Mouse (Mus musculus) G1E (cell line): ENCODE measurements around the gene Usp34. TPM values are rescaled to one million over a fixed set of nuclear protein-coding genes. Genes with fewer than 3 reads are reported as not detected.
"Not testable (repeated sequence)": the region's sequence is repeated elsewhere in the genome, so short reads cannot be mapped to it uniquely, and the experiment has no call there.

Source experiments
- ATAC-seq: 2 replicates; pipeline ENCODE4 v1.8.0; 2016; ENCODE audit warnings: mild to moderate bottlenecking; ENCODE audit not compliant: insufficient number of reproducible peaks, poor library complexity, low FRiP score, severe bottlenecking; ENCODE audit errors: extremely low read depth
- DNase-seq: peaks from one replicate; pipeline ENCODE4 v3.0.0; 2012; ENCODE audit warnings: low spot score
- H3K27me3 ChIP-seq: 2 replicates; pipeline ENCODE4 v1.6.1; 2012; ENCODE audit warnings: mild to moderate bottlenecking, low read length, inconsistent platforms; ENCODE audit not compliant: insufficient read depth
- H3K36me3 ChIP-seq: replicated peaks from 2 replicates; pipeline ENCODE3; 2012; ENCODE audit warnings: mild to moderate bottlenecking, inconsistent platforms
- H3K4me1 ChIP-seq: 2 replicates; pipeline ENCODE4 v1.6.1; 2012; ENCODE audit warnings: low read depth, low read length, inconsistent platforms, mixed read lengths; ENCODE audit not compliant: insufficient read depth
- H3K4me3 ChIP-seq: 2 replicates; pipeline ENCODE4 v1.5.1; 2012; ENCODE audit warnings: low read depth, mild to moderate bottlenecking, inconsistent platforms, low read length, moderate library complexity, mixed read lengths
- H3K9me3 ChIP-seq: replicated peaks from 2 replicates; pipeline ENCODE4 v1.6.1; 2012; ENCODE audit warnings: inconsistent platforms
- CTCF ChIP-seq: IDR thresholded peaks from 2 replicates; pipeline ENCODE4 v1.5.1; 2012; ENCODE audit warnings: low read depth, low read length, inconsistent platforms, mixed read lengths
- GATA1 ChIP-seq: IDR thresholded peaks from 2 replicates; pipeline ENCODE4 v1.6.1; 2012; ENCODE audit warnings: borderline replicate concordance, low read length, inconsistent platforms, mixed read lengths
- GATA2 ChIP-seq: IDR thresholded peaks from 2 replicates; pipeline ENCODE4 v1.6.1; 2012; ENCODE audit warnings: low read depth, low read length, inconsistent platforms, borderline replicate concordance
- POLR2AphosphoS5 ChIP-seq: IDR thresholded peaks from 2 replicates; pipeline ENCODE4 v1.6.1; 2012; ENCODE audit warnings: low read depth, low read length, inconsistent platforms; ENCODE audit not compliant: insufficient replicate concordance
- TAL1 ChIP-seq: conservative IDR thresholded peaks from 2 replicates; pipeline ENCODE4 v1.6.1; 2012; ENCODE audit warnings: low read depth, low read length, inconsistent platforms, mixed read lengths
- polyA plus RNA-seq: library from polyadenylated mRNA; stranded (reverse); fragments of >175 nt; gene quantifications from 2 replicates; pipeline ENCODE4 v1.2.3, GENCODE M21; 2012
- total RNA-seq, 2 experiments: library from RNA; stranded (forward) in 1 of 2; stranded (reverse) in 1 of 2; fragments of 200-1000 nt in 1 of 2; fragments of >200 nt in 1 of 2; fragmentation: Nextera tagmentation in 1 of 2; gene quantifications; 2 replicates each; pipeline ENCODE4 v1.2.3; 2014 to 2017

The Usp34 gene
- total and polyA plus RNA-seq, 3 experiments, result 2.5 to 148 (median 54.8) TPM

- H3K4me1 ChIP-seq, result peaks cover 16% of the 10 kb centered on the region
- TF ChIP-seq CTCF (no peak), GATA2 (no peak), GATA1 (no peak), TAL1 (no peak), POLR2AphosphoS5 (no peak)
- ATAC-seq, result no peak
- peaks cover 53% of the 10 kb centered on the region for H3K36me3 ChIP-seq
- no peak for DNase-seq
- H3K27me3 ChIP-seq, result no peaks in the 10 kb centered on the region
- H3K9me3 ChIP-seq, result no peaks in the 10 kb centered on the region
- H3K4me3 ChIP-seq, result no peak overlapping the region
These were observed 28.5 kb downstream of the Usp34 start for GRCm38 (mm10) chr11:23335160-23335559.

- Histone ChIP-seq H3K4me1 (peaks cover 12% of the 10 kb centered on the region), H3K36me3 (peaks cover 51% of the 10 kb centered on the region)
- not testable (repeated sequence) for DNase-seq, H3K27me3 ChIP-seq, H3K9me3 ChIP-seq, H3K4me3 ChIP-seq, ATAC-seq
These were observed 50.5 kb downstream of the Usp34 start for GRCm38 (mm10) chr11:23357226-23357625.

- Histone ChIP-seq H3K36me3 (peaks cover 63% of the 10 kb centered on the region), H3K4me1 (peaks cover 14% of the 10 kb centered on the region)
- not testable (repeated sequence) for DNase-seq, H3K4me3 ChIP-seq, H3K9me3 ChIP-seq, ATAC-seq, H3K27me3 ChIP-seq
These were observed 53.1 kb downstream of the Usp34 start for GRCm38 (mm10) chr11:23359687-23360235.

GRCm38 (mm10) chr11:23362305-23362704 lies 55.6 kb downstream of the Usp34 start:
- DNase-seq (no peak), ATAC-seq (no peak)
- Histone ChIP-seq H3K36me3 (peaks cover 63% of the 10 kb centered on the region), H3K27me3 (no peaks in the 10 kb centered on the region), H3K9me3 (no peaks in the 10 kb centered on the region), H3K4me1 (peaks cover 14% of the 10 kb centered on the region), H3K4me3 (no peak overlapping the region)
- TF ChIP-seq GATA1 (no peak), TAL1 (no peak), GATA2 (no peak), POLR2AphosphoS5 (no peak), CTCF (no peak)

GRCm38 (mm10) chr11:23364348-23364747 lies 57.7 kb downstream of the Usp34 start:
- peaks cover 62% of the 10 kb centered on the region for H3K36me3 ChIP-seq
- ATAC-seq (no peak), DNase-seq (no peak)
- no peak overlapping the region for H3K4me3 ChIP-seq
- no peaks in the 10 kb centered on the region for H3K27me3 ChIP-seq
- no peaks in the 10 kb centered on the region for H3K9me3 ChIP-seq
- H3K4me1 ChIP-seq, result peaks cover 11% of the 10 kb centered on the region
- TF ChIP-seq GATA2 (no peak), POLR2AphosphoS5 (no peak), TAL1 (no peak), GATA1 (no peak), CTCF (no peak)

GRCm38 (mm10) chr11:23372032-23372431 lies 65.3 kb downstream of the Usp34 start:
- ATAC-seq (no peak), DNase-seq (no peak)
- Histone ChIP-seq H3K9me3 (no peaks in the 10 kb centered on the region), H3K27me3 (no peaks in the 10 kb centered on the region), H3K4me3 (no peak overlapping the region), H3K4me1 (peaks cover 20% of the 10 kb centered on the region), H3K36me3 (peaks cover 54% of the 10 kb centered on the region)
- TF ChIP-seq CTCF, result no peak
- TF ChIP-seq GATA1, result no peak
- no peak for TF ChIP-seq POLR2AphosphoS5
- TF ChIP-seq GATA2, result no peak
- no peak for TF ChIP-seq TAL1

- DNase-seq (no peak), ATAC-seq (no peak)
- H3K36me3 ChIP-seq, result peaks cover 55% of the 10 kb centered on the region
- H3K9me3 ChIP-seq, result no peaks in the 10 kb centered on the region
- no peak overlapping the region for H3K4me3 ChIP-seq
- no peaks in the 10 kb centered on the region for H3K27me3 ChIP-seq
- TF ChIP-seq CTCF, result no peak
- no peak for TF ChIP-seq POLR2AphosphoS5
- TF ChIP-seq GATA2, result no peak
- no peak for TF ChIP-seq GATA1
- TF ChIP-seq TAL1, result no peak
- peaks cover 20% of the 10 kb centered on the region for H3K4me1 ChIP-seq
These were observed 65.8 kb downstream of the Usp34 start for GRCm38 (mm10) chr11:23372490-23372889.
